Mouse (Mus musculus): ENCODE data around the gene Bud13.

DNA sequence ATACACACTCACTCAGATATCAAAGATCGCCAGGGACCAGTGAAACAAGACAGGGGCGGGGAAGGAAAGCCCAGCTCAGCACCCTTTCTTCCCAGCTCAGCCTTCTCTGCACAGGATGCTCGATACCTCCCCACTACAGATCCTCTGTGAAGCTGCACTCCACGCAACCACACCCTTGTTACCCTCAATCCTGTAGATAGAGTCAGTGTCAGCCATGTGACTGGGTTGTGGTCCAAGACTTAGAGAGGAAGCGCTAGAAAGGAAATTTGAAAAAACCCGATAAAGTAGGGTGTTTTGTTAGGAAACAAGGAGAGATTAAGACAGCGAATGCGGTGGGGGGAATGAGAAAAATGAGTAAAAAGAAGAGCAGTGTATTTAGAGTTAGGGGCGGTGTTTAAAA lies 10.7 kb upstream of the Bud13 start:
- TF ChIP-seq CTCF (IDR thresholded peaks at IDR 0.05; ENCODE audit: borderline replicate concordance, insufficient read depth, low read length) (no peak), POLR2A (IDR thresholded peaks at IDR 0.05; ENCODE audit: low read depth, low read length) (no peak)

Data from embryonic fibroblast, embryonic 13.5 days (primary cell).